Mouse (Mus musculus): ENCODE results near the gene Slc22a4. TPM values are rescaled to one million over a fixed set of nuclear protein-coding genes. Genes with fewer than 3 reads are reported as not detected.

Gene Slc22a4
- polyA plus RNA-seq, 1 experiment from 2014 or later: 2.1 TPM

Other genes with a start within 250 kb of the Slc22a4 start
- gene Gm12216, start 168.8 kb downstream of the Slc22a4 start, polyA plus RNA-seq (2015; fragmentation: Nextera tagmentation; extraction: Ambion mirVana): 1.9 and 2.3 TPM in 2 replicates
- 9.4 and 10.1 TPM in 2 replicates for gene Slc22a5, start 136.4 kb downstream of the Slc22a4 start, polyA plus RNA-seq (2015; fragmentation: Nextera tagmentation; extraction: Ambion mirVana)
- 6.0 and 6.3 TPM in 2 replicates for gene Slc22a21, start 47.8 kb downstream of the Slc22a4 start, polyA plus RNA-seq (2015; fragmentation: Nextera tagmentation; extraction: Ambion mirVana)
- 55.5 and 58.6 TPM in 2 replicates for gene Pdlim4, start 40.9 kb upstream of the Slc22a4 start, polyA plus RNA-seq (2015; fragmentation: Nextera tagmentation; extraction: Ambion mirVana)
- gene P4ha2, start 72.0 kb upstream of the Slc22a4 start, polyA plus RNA-seq (2015; fragmentation: Nextera tagmentation; extraction: Ambion mirVana): 28.4 and 30.2 TPM in 2 replicates
- gene Csf2, start 221.6 kb upstream of the Slc22a4 start, polyA plus RNA-seq (2015; fragmentation: Nextera tagmentation; extraction: Ambion mirVana): not detected in 2 replicates
- gene Il3, start 239.2 kb upstream of the Slc22a4 start, polyA plus RNA-seq (2015; fragmentation: Nextera tagmentation; extraction: Ambion mirVana): not detected in 2 replicates